Comparison of ENCODE assay signal across 8 mouse cellular contexts in genomic region chr9:102719085-102719484, GRCm38 (mm10). TPM values are rescaled to one million over a fixed set of nuclear protein-coding genes. Genes with fewer than 3 reads are reported as not detected.
DNase-seq lines count a peak whose midpoint lies in the region; ATAC-seq and TF ChIP-seq lines count a peak whose summit lies in the region.

No protein-coding gene starts in this region.

- peak overlapping the region; percentile 90 for H3K9ac ChIP-seq in heart, embryonic 15.5 days
- peak overlapping the region; percentile 70 for H3K9ac ChIP-seq in liver, embryonic 13.5 days

- H3K79me2 ChIP-seq in C2C12 (ENCODE audit: control insufficient read depth, insufficient read depth), result peaks cover 65% of the 10 kb centered on the region

- DNase-seq in adrenal gland, adult 2 months, result peak; percentile 61
- DNase-seq in adrenal gland, postnatal 25 days, result no peak
- DNase-seq in liver, embryonic 13.5 days, result no peak
- no peak for DNase-seq in cerebellum, postnatal 14 days
- no peak for DNase-seq in layer of hippocampus, adult 8-10 months (ENCODE audit: low spot score in 2 of 2)
- DNase-seq in layer of hippocampus, adult 11-12 months (ENCODE audit: low spot score), result no peak

- peak overlapping the region; percentile 98 for H3K27ac ChIP-seq in heart, embryonic 15.5 days
- peak overlapping the region; percentile 82; the same call in 1 of the 2 replicates for H3K27ac ChIP-seq in liver, embryonic 13.5 days

- peaks cover 51% of the 10 kb centered on the region for H3K36me3 ChIP-seq in C2C12 (ENCODE audit: control insufficient read depth, insufficient read depth)
- H3K36me3 ChIP-seq in heart, embryonic 15.5 days, result peaks cover 36% of the 10 kb centered on the region
- peaks cover 25% of the 10 kb centered on the region for H3K36me3 ChIP-seq in liver, embryonic 13.5 days

- H3K4me1 ChIP-seq in heart, embryonic 15.5 days (replicated peaks), result peaks cover 75% of the 10 kb centered on the region
- H3K4me1 ChIP-seq in liver, embryonic 13.5 days (replicated peaks), result peaks cover 37% of the 10 kb centered on the region

- H3K9me3 ChIP-seq in heart, embryonic 15.5 days (replicated peaks), result no peaks in the 10 kb centered on the region
- H3K9me3 ChIP-seq in liver, embryonic 13.5 days (replicated peaks), result no peaks in the 10 kb centered on the region

- H3K4me3 ChIP-seq in C2C12 (ENCODE audit: insufficient read depth, poor library complexity, severe bottlenecking), result peak overlapping the region; percentile 89
- peak overlapping the region; percentile 78 for H3K4me3 ChIP-seq in heart, embryonic 15.5 days
- peak overlapping the region; percentile 63 for H3K4me3 ChIP-seq in liver, embryonic 13.5 days (replicated peaks)

- no peaks in the 10 kb centered on the region for H3K27me3 ChIP-seq in C2C12 (ENCODE audit: control insufficient read depth, insufficient read depth, insufficient read length)
- no peaks in the 10 kb centered on the region for H3K27me3 ChIP-seq in heart, embryonic 15.5 days
- peaks cover 65% of the 10 kb centered on the region for H3K27me3 ChIP-seq in liver, embryonic 13.5 days

- no peak for TF ChIP-seq CTCF in C2C12 (IDR thresholded peaks at IDR 0.05; ENCODE audit: control insufficient read depth, insufficient read depth, insufficient read length)

- no peak for ATAC-seq in heart, embryonic 15.5 days (replicated peaks; ENCODE audit: insufficient number of reproducible peaks, insufficient read depth, low FRiP score, low read depth)
- ATAC-seq in liver, embryonic 13.5 days (ENCODE audit: low read depth), result no peak

- peak overlapping the region; percentile 81 for H3ac ChIP-seq in C2C12 (ENCODE audit: control insufficient read depth, insufficient read length, low read depth)

- H3K79me3 ChIP-seq in C2C12 (ENCODE audit: low read depth), result peaks cover 58% of the 10 kb centered on the region

- peak overlapping the region; percentile 89 for H3K4me2 ChIP-seq in heart, embryonic 15.5 days
- peak overlapping the region; percentile 67 for H3K4me2 ChIP-seq in liver, embryonic 13.5 days

- WGBS in heart, embryonic 15.5 days, result 3% methylated on average over 4 of the region's 4 CpGs
- 15% methylated on average over 4 of the region's 4 CpGs for WGBS in liver, embryonic 13.5 days (ENCODE audit: insufficient replicate concordance)

TF ChIP-seq in C2C12, 6 proteins besides CTCF, POLR2A, EP300 and RAD21:
- TF ChIP-seq USF1 (IDR thresholded peaks at IDR 0.05; ENCODE audit: low read depth) (no peak), MYOG (IDR thresholded peaks at IDR 0.05; ENCODE audit: control insufficient read depth, extremely low read depth, insufficient read length) (no peak), MAX (IDR thresholded peaks at IDR 0.05) (no peak), CEBPB (IDR thresholded peaks at IDR 0.05; ENCODE audit: low read depth) (no peak), MYOD1 (IDR thresholded peaks at IDR 0.05; ENCODE audit: control insufficient read depth, insufficient read length, low read depth) (no peak), FOSL1 (IDR thresholded peaks at IDR 0.05; ENCODE audit: insufficient read depth, low read length, poor library complexity, severe bottlenecking) (no peak)

RNA-seq across cellular contexts. Expression of gene Amotl2, which starts 2.6 kb away (rescaled TPM):
- total RNA-seq in adrenal gland, adult 2 months (2021), result 100 to 1,000 TPM; 154 to 186 TPM
- 116 and 153 TPM in 2 replicates for polyA plus RNA-seq in adrenal gland, adult 2 months (2012; rRNA removed)
- total RNA-seq in adrenal gland, postnatal 25 days (2021), result 231 and 242 TPM in 2 replicates
- 61.0 TPM for polyA plus RNA-seq in C2C12 (2012; fragmentation: generic; extraction: Trizol)
- 38.9 and 45.6 TPM in 2 replicates for polyA plus RNA-seq in heart, embryonic 15.5 days (2015; fragmentation: Nextera tagmentation; extraction: Ambion mirVana)
- 4.2 and 4.5 TPM in 2 replicates for polyA plus RNA-seq in liver, embryonic 13.5 days (2015; fragmentation: Nextera tagmentation; extraction: Ambion mirVana)
- total RNA-seq in layer of hippocampus, adult 8-10 months (2022), result 10 to 100 TPM; 17.3 to 22.8 (median 20.6) TPM
